Mouse (Mus musculus) heart, postnatal 0 days (tissue): ENCODE data around the gene Usp47.

ENCODE experiments used
- CTCF ChIP-seq: IDR thresholded peaks from 2 replicates; pipeline ENCODE4 v1.5.1; 2016; ENCODE audit warnings: antibody characterized with exemption, control low read depth, low read depth
- EP300 ChIP-seq: IDR thresholded peaks from 2 replicates; pipeline ENCODE4 v1.6.1; 2016; ENCODE audit warnings: antibody characterized with exemption, low read depth

DNA sequence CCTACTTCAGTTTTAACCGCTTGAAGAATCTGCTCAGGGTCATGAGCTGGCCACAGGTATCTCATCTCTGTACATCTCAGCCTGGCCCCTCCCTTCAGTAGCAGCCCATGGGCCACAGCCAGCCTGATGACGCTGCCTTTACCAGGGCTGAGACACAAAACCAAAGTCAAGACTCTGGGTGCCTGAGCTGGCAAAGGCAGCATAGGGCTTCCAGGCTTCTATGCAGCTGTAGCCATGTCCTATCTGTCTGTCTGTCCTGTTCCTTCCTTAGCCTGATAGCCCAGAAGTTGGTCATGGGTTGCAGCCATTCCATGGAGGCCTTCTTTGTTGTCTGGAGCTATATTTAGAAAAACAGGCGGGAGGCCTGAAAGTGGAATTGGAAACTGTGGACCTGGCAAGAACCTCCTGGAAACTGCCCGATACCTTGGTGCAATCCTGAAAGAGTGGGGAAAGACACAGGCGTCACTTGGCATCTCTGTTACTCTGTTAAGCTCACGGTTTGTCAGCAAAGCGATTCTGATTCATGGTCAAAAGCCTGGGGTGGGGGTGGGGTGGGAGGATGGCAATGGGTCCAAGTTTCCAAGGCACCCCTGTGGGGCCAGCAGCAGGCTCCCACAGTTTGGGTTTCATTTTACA, 102.4 kb downstream of the Usp47 start:
- TF ChIP-seq CTCF (no peak), EP300 (no peak)
